Mouse (Mus musculus) midbrain, embryonic 12.5 days (tissue): Measurements from ENCODE around the gene Otp. TPM values are rescaled to one million over a fixed set of nuclear protein-coding genes. Genes with fewer than 3 reads are reported as not detected.
A peak's percentile ranks its signal among the peaks of the same experiment; 100 is the strongest.

Source experiments
- ATAC-seq: fragments of 200-750 bp; cut with Nextera tagmentation; 2 replicates; pipeline ENCODE4 v1.8.0; 2017; ENCODE audit warnings: low read depth, moderate TSS enrichment, moderate library complexity; ENCODE audit not compliant: low FRiP score
- H3K27ac ChIP-seq: fragments of 300-500 bp; sonication (generic); replicated peaks from 2 replicates; pipeline ENCODE4 v1.5.1; 2016; ENCODE audit warnings: mild to moderate bottlenecking
- H3K27me3 ChIP-seq: fragments of 300-500 bp; sonication (generic); 2 replicates; pipeline ENCODE4 v1.6.1; 2016; ENCODE audit warnings: mild to moderate bottlenecking
- H3K36me3 ChIP-seq: fragments of 300-500 bp; sonication (generic); 2 replicates; pipeline ENCODE4 v1.6.1; 2016
- H3K4me1 ChIP-seq: fragments of 300-500 bp; sonication (generic); 2 replicates; pipeline ENCODE4 v1.6.1; 2016
- H3K4me2 ChIP-seq: fragments of 300-500 bp; sonication (generic); replicated peaks from 2 replicates; pipeline ENCODE4 v1.6.1; 2016; ENCODE audit warnings: mild to moderate bottlenecking, moderate library complexity
- H3K4me3 ChIP-seq: fragments of 300-500 bp; sonication (generic); 2 replicates; pipeline ENCODE4 v1.5.1; 2016; ENCODE audit warnings: mild to moderate bottlenecking
- H3K9ac ChIP-seq: fragments of 300-500 bp; sonication (generic); replicated peaks from 2 replicates; pipeline ENCODE4 v1.6.1; 2016; ENCODE audit warnings: mild to moderate bottlenecking, moderate library complexity
- H3K9me3 ChIP-seq: fragments of 300-500 bp; sonication (generic); 2 replicates; pipeline ENCODE4 v1.6.1; 2016; ENCODE audit warnings: mild to moderate bottlenecking
- WGBS: fragments of 180-500 bp; shearing (Covaris S2); methylation state at CpG from one replicate; pipeline ENCODE4 v1.1.7; 2016; 5-methylcytosine and 5-hydroxymethylcytosine counted together
- polyA plus RNA-seq: library from polyadenylated mRNA; unstranded; fragments of >200 nt; fragmentation: Nextera tagmentation; extraction: Ambion mirVana; gene quantifications from 2 replicates; pipeline ENCODE4 v1.2.1, GENCODE M21; 2016

The Otp gene
- polyA plus RNA-seq, 1 experiment from 2014 or later = 2.1 TPM

GRCm38 (mm10) chr13:94862491-94863230 is 12.7 kb upstream of the Otp start:
- H3K4me2 ChIP-seq = no peak overlapping the region
- ATAC-seq = no peak
- no peak overlapping the region for H3K4me3 ChIP-seq
- H3K36me3 ChIP-seq = no peaks in the 10 kb centered on the region
- H3K9ac ChIP-seq = no peak overlapping the region
- H3K27me3 ChIP-seq = peaks cover 98% of the 10 kb centered on the region
- no peaks in the 10 kb centered on the region for H3K4me1 ChIP-seq
- no peak overlapping the region for H3K27ac ChIP-seq
- WGBS = 73% methylated on average over 5 of the region's 5 CpGs
- no peaks in the 10 kb centered on the region for H3K9me3 ChIP-seq

DNA sequence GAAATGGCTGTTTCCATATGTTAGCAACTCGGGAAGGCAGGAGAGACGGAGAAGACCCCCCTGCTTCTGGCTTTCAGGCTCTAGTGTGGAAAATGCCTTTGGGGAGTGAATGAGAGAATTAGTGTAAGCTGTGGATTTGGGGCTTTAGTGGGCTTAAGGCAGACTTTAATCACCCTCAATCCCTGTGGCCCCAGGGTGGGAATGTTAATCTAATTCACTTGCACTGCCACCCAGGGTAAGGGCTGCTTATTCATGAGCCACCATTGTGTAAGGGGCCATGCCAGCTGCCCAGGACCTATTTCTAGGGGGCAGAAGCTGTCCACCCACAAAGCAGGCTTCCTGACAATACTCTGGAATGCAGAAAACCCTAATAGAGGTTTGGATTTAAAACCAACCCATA is 8.5 kb upstream of the Otp start:
- WGBS = 0% methylated on average over 2 of the region's 2 CpGs

DNA sequence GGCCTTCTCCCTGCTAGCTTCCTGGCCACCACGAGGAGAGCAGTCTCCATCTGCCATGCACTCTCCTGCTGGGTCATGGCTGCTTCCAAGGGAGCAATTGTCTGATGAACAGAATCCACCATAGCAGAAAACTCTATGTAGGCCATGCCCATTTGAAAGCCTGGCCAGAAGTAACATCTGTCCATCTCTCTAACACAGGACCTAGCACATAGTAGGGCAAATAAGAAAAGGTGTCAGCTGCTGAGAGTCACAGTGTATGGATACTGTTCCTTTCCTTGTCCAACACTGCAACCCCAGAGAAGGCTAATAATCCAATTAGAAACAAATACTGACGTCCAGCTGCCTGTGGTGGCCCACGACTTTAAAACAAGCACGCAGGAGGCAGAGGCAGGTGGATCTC is 7.6 kb upstream of the Otp start:
- WGBS = 35% methylated on average over 4 of the region's 4 CpGs
- Histone ChIP-seq H3K4me1 (peaks cover 11% of the 10 kb centered on the region), H3K27me3 (peaks cover 94% of the 10 kb centered on the region), H3K36me3 (no peaks in the 10 kb centered on the region), H3K9me3 (no peaks in the 10 kb centered on the region), H3K27ac (no peak overlapping the region), H3K9ac (no peak overlapping the region), H3K4me3 (no peak overlapping the region), H3K4me2 (no peak overlapping the region)
- ATAC-seq = no peak

More for the DNA sequence above, 8.5 kb upstream of the Otp start:
- H3K9me3 ChIP-seq = no peaks in the 10 kb centered on the region
- H3K4me2 ChIP-seq = no peak overlapping the region
- 0 out of 2 replicates have a peak, but pooled peaks have one; percentile 38 for ATAC-seq
- H3K27ac ChIP-seq = no peak overlapping the region
- no peaks in the 10 kb centered on the region for H3K36me3 ChIP-seq
- H3K9ac ChIP-seq = no peak overlapping the region
- H3K4me3 ChIP-seq = no peak overlapping the region
- H3K4me1 ChIP-seq = peaks cover 11% of the 10 kb centered on the region
- H3K27me3 ChIP-seq = peaks cover 96% of the 10 kb centered on the region

DNA sequence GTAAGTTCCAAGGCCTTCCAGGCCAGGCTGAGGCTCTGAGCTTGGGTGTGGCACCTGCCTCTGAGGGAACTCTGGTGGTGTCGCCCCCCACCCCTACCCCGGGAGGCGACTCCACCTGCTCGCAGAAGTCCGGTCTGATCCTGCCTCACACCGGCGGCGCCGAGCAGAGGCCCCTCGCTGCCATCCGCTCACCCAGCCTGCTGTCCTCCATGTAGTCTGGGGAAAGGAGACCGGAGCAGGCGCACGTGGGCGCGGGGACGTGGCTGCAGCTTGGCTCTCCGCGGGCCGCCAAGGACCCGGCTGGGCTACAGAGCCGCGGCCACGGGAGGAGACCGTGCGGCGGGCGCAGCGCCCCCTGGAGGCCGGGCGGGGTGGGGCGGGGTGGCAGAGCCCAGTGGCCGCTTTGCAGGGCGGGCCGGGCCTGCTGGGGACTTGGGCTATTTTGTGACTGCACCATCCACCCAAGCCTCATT is 6.9 kb upstream of the Otp start:
- Histone ChIP-seq H3K9ac (no peak overlapping the region), H3K27ac (no peak overlapping the region), H3K36me3 (no peaks in the 10 kb centered on the region), H3K4me3 (peak overlapping the region; percentile 27), H3K4me2 (peak overlapping the region; percentile 44), H3K9me3 (no peaks in the 10 kb centered on the region), H3K4me1 (peaks cover 12% of the 10 kb centered on the region), H3K27me3 (peaks cover 94% of the 10 kb centered on the region)
- ATAC-seq = peak; percentile 69
- WGBS = under 1% methylated on average over 26 of the region's 35 CpGs

DNA sequence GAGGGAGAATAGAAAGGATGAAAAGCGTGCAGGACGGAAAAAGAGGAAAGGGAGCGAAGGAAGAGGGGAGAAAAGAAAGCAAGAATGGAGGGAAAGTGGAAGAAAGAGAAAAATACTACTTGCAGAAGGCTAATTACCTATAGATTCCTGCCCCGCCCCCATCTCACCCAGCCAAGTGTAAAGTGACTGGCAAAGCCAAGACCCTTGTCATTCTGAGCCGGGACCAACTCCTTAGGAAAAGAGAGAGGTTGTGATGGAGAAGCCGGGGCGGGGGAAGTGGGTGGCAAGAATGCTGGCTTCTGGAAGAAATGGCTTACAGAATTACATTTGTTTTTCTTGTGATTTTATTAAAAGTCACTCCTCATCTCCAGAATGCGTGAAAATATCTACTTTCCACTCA is 5.9 kb upstream of the Otp start:
- H3K4me3 ChIP-seq = no peak overlapping the region
- WGBS = under 1% methylated on average over 8 of the region's 8 CpGs
- peaks cover 90% of the 10 kb centered on the region for H3K27me3 ChIP-seq
- H3K9me3 ChIP-seq = no peaks in the 10 kb centered on the region
- H3K4me1 ChIP-seq = peaks cover 16% of the 10 kb centered on the region
- no peak for ATAC-seq
- peak overlapping the region; percentile 7; the same call in 1 of the 2 replicates for H3K4me2 ChIP-seq
- H3K9ac ChIP-seq = no peak overlapping the region
- no peaks in the 10 kb centered on the region for H3K36me3 ChIP-seq
- no peak overlapping the region for H3K27ac ChIP-seq

GRCm38 (mm10) chr13:94870071-94870460 is 5.3 kb upstream of the Otp start:
- H3K27me3 ChIP-seq = peaks cover 90% of the 10 kb centered on the region
- no peak overlapping the region for H3K27ac ChIP-seq
- no peaks in the 10 kb centered on the region for H3K36me3 ChIP-seq
- H3K4me3 ChIP-seq = no peak overlapping the region
- no peak overlapping the region for H3K4me2 ChIP-seq
- H3K9ac ChIP-seq = no peak overlapping the region
- H3K9me3 ChIP-seq = no peaks in the 10 kb centered on the region
- 4% methylated on average over 9 of the region's 9 CpGs for WGBS
- peaks cover 16% of the 10 kb centered on the region for H3K4me1 ChIP-seq
- ATAC-seq = no peak

DNA sequence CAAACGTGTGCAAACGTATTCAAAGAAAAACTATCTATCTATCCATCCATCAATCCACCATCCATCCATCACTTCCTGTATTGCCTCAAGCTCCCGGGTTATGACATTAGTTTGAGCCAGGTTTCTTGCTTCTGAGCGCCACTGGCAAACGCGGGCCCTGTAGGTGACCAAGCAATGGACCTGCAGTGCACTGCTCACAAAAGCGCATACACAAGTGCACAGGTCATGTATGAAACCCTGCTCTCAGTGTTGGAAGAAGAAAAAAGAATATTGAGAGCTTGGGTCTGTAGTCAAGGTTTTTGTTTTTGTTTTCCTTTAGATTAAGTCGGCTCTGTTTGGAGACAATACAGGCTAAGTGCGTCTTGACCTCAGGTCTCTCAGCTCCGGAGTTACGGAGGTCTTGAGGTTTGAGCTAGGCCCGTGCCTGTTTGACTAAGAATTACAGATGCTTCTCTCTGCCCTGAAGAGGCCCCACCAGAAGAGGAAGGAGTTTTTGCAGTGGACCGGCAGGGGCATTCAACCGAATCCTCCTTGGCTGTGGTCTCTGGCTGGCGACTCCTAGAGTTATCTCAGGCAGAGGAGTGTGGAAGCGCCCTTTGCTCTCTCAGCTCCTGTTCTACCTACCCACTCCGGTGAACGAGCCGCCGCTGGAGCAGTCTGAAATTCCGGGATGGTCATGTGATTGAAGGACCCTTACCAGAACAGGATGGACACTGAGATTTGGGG is 4.8 kb upstream of the Otp start:
- Histone ChIP-seq H3K4me2 (no peak overlapping the region), H3K9me3 (no peaks in the 10 kb centered on the region), H3K36me3 (no peaks in the 10 kb centered on the region), H3K27me3 (peaks cover 90% of the 10 kb centered on the region), H3K4me3 (no peak overlapping the region), H3K4me1 (peaks cover 16% of the 10 kb centered on the region), H3K9ac (no peak overlapping the region), H3K27ac (no peak overlapping the region)
- WGBS = under 1% methylated on average over 21 of the region's 21 CpGs
- no peak for ATAC-seq

DNA sequence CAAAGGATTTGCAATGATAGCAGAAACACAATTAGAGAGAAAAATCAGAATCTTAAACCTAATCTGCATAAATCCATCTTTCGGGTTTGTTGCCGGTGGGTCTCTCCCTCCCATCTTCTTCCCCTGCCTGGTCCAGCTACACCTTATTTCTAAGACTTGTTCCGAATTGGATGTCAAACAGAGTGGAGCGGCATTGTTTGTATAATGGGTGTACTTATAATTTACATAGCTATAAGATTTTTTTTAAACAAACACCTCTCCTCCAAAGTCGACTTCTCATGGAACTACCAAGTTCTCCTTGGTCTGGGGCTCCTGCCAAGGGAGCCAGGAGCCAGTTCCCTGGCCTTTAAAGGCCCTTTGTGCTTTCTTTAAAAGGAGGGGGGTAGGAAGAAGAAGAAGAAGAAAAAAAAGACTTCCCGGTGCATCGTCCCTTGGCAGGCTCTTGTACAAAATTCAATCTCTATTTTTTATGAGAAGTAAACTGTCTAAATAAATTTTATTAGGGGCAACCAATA is 3.5 kb upstream of the Otp start:
- no peak overlapping the region for H3K27ac ChIP-seq
- H3K27me3 ChIP-seq = peaks cover 87% of the 10 kb centered on the region
- no peak overlapping the region for H3K4me2 ChIP-seq
- no peak for ATAC-seq
- 2% methylated on average over 7 of the region's 7 CpGs for WGBS
- H3K9me3 ChIP-seq = no peaks in the 10 kb centered on the region
- H3K36me3 ChIP-seq = no peaks in the 10 kb centered on the region
- peaks cover 16% of the 10 kb centered on the region for H3K4me1 ChIP-seq
- no peak overlapping the region for H3K4me3 ChIP-seq
- no peak overlapping the region for H3K9ac ChIP-seq

DNA sequence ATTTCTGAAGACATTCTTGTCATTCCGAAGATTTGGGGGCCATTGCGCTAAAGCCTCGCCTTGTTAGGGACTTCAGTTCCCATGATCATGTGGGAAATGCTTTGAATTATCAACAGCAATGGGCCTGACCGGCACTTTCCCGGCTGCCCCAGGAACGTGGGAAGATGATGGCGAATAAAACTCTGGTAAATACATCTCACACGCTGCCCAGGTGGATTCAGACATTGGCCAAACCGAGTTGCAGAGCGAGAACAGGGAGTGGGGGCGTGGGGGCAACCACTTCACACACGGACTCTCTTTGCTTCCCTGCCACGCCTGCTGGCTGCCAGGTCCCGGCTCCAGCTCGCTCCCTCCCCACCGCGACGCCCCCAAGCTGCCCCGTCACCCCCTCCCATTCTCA is 3.0 kb upstream of the Otp start:
- under 1% methylated on average over 19 of the region's 19 CpGs for WGBS
- Histone ChIP-seq H3K4me1 (peaks cover 16% of the 10 kb centered on the region), H3K4me3 (no peak overlapping the region), H3K27ac (no peak overlapping the region), H3K9ac (no peak overlapping the region), H3K9me3 (no peaks in the 10 kb centered on the region), H3K27me3 (peaks cover 87% of the 10 kb centered on the region), H3K36me3 (no peaks in the 10 kb centered on the region), H3K4me2 (no peak overlapping the region)
- ATAC-seq = no peak

DNA sequence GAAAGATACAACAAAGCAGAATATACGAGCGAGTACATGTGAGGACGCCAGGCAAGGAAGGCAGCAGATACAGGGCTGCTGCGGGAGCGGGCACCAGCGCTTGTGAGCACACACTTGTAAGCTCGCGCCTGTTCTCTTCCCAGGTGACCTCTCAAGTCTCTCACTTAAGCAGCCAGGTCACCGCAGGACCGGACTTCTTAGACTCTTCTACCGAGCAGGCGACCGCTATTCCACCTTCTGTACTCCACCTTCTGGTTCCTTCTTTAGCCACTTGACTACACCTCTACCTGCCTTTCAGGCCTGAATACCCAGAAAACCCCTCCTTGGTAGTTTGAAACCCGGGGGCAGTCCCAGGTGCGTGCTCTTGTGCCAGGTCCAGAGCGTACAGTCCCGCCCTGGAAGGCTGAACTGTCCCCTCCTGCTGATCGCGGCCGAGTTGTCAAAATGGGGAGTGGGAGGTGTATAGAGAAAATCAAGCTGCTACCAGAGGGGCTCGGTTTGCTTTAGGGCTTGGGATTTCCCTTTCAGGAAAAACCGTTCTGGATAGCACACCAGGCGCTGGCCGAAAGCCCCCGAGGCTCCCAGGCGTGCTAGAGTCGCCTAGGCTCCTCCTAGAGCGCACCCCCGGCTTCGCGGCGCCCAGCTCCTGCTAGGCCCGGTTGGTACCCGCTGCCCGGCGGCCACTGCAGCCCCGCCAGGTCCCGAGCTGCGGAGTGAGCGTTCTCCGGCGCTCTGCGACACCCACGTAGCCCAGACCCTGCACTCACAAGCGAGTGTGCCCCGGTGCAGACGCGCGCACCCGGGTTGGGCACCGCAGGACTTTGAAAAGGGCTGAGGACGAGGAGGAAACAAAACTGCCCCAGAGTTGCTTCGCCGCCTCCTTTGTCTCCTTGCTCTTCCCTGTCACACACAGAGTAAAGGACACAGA is 2.0 kb upstream of the Otp start:
- ATAC-seq = peak; percentile 39; the same call in 1 of the 2 replicates
- Histone ChIP-seq H3K36me3 (no peaks in the 10 kb centered on the region), H3K4me1 (peaks cover 15% of the 10 kb centered on the region), H3K9ac (no peak overlapping the region), H3K27ac (no peak overlapping the region), H3K4me2 (peak overlapping the region; percentile 35), H3K27me3 (peaks cover 84% of the 10 kb centered on the region), H3K9me3 (no peaks in the 10 kb centered on the region), H3K4me3 (0 out of 2 replicates have a peak overlapping the region, but pooled peaks have one; percentile 18)
- WGBS = under 1% methylated on average over 54 of the region's 54 CpGs

DNA sequence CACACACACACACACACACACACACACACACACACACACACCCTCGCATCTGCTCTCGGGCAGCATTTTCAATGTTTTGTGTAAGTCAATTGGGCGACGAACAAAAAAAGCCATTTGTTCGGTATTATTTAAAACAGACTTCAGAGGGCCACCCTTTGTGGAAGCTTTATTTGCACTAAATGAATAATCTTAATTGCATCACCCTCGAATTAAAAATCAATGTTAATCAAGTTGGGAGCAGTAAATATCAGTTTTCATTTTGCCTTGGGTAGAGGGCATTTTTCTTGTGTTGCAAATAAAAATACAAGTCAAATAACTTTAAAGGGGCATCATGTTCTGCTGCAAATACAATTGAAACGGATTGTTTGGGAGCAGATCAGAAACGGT is 1.4 kb upstream of the Otp start:
- peaks cover 79% of the 10 kb centered on the region for H3K27me3 ChIP-seq
- no peak overlapping the region for H3K4me3 ChIP-seq
- no peak overlapping the region for H3K9ac ChIP-seq
- under 1% methylated on average over 8 of the region's 8 CpGs for WGBS
- no peak overlapping the region for H3K4me2 ChIP-seq
- H3K36me3 ChIP-seq = no peaks in the 10 kb centered on the region
- no peaks in the 10 kb centered on the region for H3K9me3 ChIP-seq
- no peak for ATAC-seq
- H3K4me1 ChIP-seq = peaks cover 10% of the 10 kb centered on the region; the same call in 1 of the 2 replicates
- H3K27ac ChIP-seq = no peak overlapping the region
